Mouse (Mus musculus) heart, adult 2 months (tissue): ENCODE measurements at regions not wholly inside any gene's neighbourhood (a gene's known extent, or its start where the extent isn't known, plus 50 kb on each side); places are given as distances from the start of the nearest gene placed in this dataset.

ENCODE experiments used
- CTCF ChIP-seq: fragments of 200-600 bp; IDR thresholded peaks from 2 replicates; pipeline ENCODE4 v1.8.1; 2022; ENCODE audit warnings: antibody characterized with exemption, mild to moderate bottlenecking, moderate library complexity
- POLR2A ChIP-seq: fragments of 200-500 bp; IDR thresholded peaks from 2 replicates; pipeline ENCODE4 v1.6.1; 2011; ENCODE audit warnings: mild to moderate bottlenecking, low read depth, low read length, control low read depth; ENCODE audit not compliant: insufficient read depth

- TF ChIP-seq POLR2A (no peak), CTCF (no peak)
Measured at GRCm38 (mm10) chr8:126165486-126166095, 132.8 kb upstream of the Slc35f3 start.
